Mouse (Mus musculus) kidney, postnatal 0 days (tissue): ENCODE data around the gene Epm2a. TPM values are rescaled to one million over a fixed set of nuclear protein-coding genes. Genes with fewer than 3 reads are reported as not detected.
A peak's percentile ranks its signal among the peaks of the same experiment; 100 is the strongest.

Experiments
- ATAC-seq: fragments of 200-750 bp; cut with Nextera tagmentation; replicated peaks from 2 replicates; pipeline ENCODE4 v1.8.0; 2017; ENCODE audit warnings: low read depth, moderate number of reproducible peaks, moderate TSS enrichment, moderate library complexity; ENCODE audit not compliant: low FRiP score
- DNase-seq: peaks from one replicate; pipeline ENCODE4 v3.0.0-alpha.2; 2016; ENCODE audit warnings: low spot score
- H3K27ac ChIP-seq: fragments of 300-500 bp; sonication (generic); 2 replicates; pipeline ENCODE4 v1.5.1; 2014; ENCODE audit warnings: mild to moderate bottlenecking
- H3K27me3 ChIP-seq: fragments of 300-500 bp; sonication (generic); 2 replicates; pipeline ENCODE4 v1.6.1; 2014; ENCODE audit warnings: low read length, mixed read lengths; ENCODE audit not compliant: insufficient read depth
- H3K36me3 ChIP-seq: fragments of 300-500 bp; sonication (generic); 2 replicates; pipeline ENCODE4 v1.6.1; 2014; ENCODE audit warnings: low read length, mixed read lengths; ENCODE audit not compliant: insufficient read depth
- H3K4me1 ChIP-seq: fragments of 300-500 bp; sonication (generic); replicated peaks from 2 replicates; pipeline ENCODE4 v1.6.1; 2014; ENCODE audit warnings: antibody characterized with exemption, low read length, mixed read lengths; ENCODE audit not compliant: insufficient read depth
- H3K4me2 ChIP-seq: fragments of 300-500 bp; sonication (generic); 2 replicates; pipeline ENCODE4 v1.6.1; 2014; ENCODE audit warnings: mild to moderate bottlenecking, low read length, moderate library complexity, mixed read lengths
- H3K4me3 ChIP-seq: fragments of 300-500 bp; sonication (generic); replicated peaks from 2 replicates; pipeline ENCODE4 v1.5.1; 2014; ENCODE audit warnings: low read depth, low read length
- H3K9ac ChIP-seq: fragments of 300-500 bp; sonication (generic); 2 replicates; pipeline ENCODE4 v1.6.1; 2014; ENCODE audit warnings: low read depth, low read length
- H3K9me3 ChIP-seq: fragments of 300-500 bp; sonication (generic); replicated peaks from 2 replicates; pipeline ENCODE4 v1.6.1; 2016; ENCODE audit warnings: low read length, inconsistent platforms, mixed read lengths
- CTCF ChIP-seq: IDR thresholded peaks from 2 replicates; pipeline ENCODE4 v1.5.1; 2016; ENCODE audit warnings: antibody characterized with exemption, low read depth, mild to moderate bottlenecking, moderate library complexity
- WGBS: fragments of 180-500 bp; shearing (Covaris S2); extraction: QIAGEN DNeasy Blood & Tissue Kit; methylation state at CpG from one replicate; pipeline ENCODE4 v1.1.7; 2014; 5-methylcytosine and 5-hydroxymethylcytosine counted together
- polyA plus RNA-seq: library from polyadenylated mRNA; unstranded; fragments of >200 nt; fragmentation: Nextera tagmentation; extraction: Ambion mirVana; gene quantifications from 2 replicates; pipeline ENCODE4 v1.2.1, GENCODE M21; 2015

Epm2a gene
- polyA plus RNA-seq, 1 experiment from 2014 or later = 0.87 TPM

- H3K9ac ChIP-seq = no peak overlapping the region
- no peak for DNase-seq
- H3K4me2 ChIP-seq = no peak overlapping the region
- H3K4me1 ChIP-seq = no peaks in the 10 kb centered on the region
- 86% methylated on average over 12 of the region's 12 CpGs for WGBS
- no peak overlapping the region for H3K27ac ChIP-seq
- no peaks in the 10 kb centered on the region for H3K36me3 ChIP-seq
- ATAC-seq = no peak
- no peak overlapping the region for H3K4me3 ChIP-seq
- TF ChIP-seq CTCF = no peak
- H3K9me3 ChIP-seq = no peaks in the 10 kb centered on the region
- H3K27me3 ChIP-seq = no peaks in the 10 kb centered on the region
These were observed 86.0 kb downstream of the Epm2a start for GRCm38 (mm10) chr10:11429059-11429812.

- no peak overlapping the region for H3K4me2 ChIP-seq
- H3K9ac ChIP-seq = no peak overlapping the region
- WGBS = 92% methylated on average over 1 of the region's 1 CpGs
- no peaks in the 10 kb centered on the region for H3K27me3 ChIP-seq
- no peak for ATAC-seq
- H3K4me1 ChIP-seq = no peaks in the 10 kb centered on the region
- H3K9me3 ChIP-seq = no peaks in the 10 kb centered on the region
- H3K4me3 ChIP-seq = no peak overlapping the region
- no peak for TF ChIP-seq CTCF
- no peak overlapping the region for H3K27ac ChIP-seq
- H3K36me3 ChIP-seq = no peaks in the 10 kb centered on the region
- no peak for DNase-seq
These were observed 93.8 kb downstream of the Epm2a start for GRCm38 (mm10) chr10:11436961-11437360.

- no peaks in the 10 kb centered on the region for H3K9me3 ChIP-seq
- H3K4me2 ChIP-seq = no peak overlapping the region
- no peaks in the 10 kb centered on the region for H3K36me3 ChIP-seq
- WGBS = 85% methylated on average over 10 of the region's 10 CpGs
- no peaks in the 10 kb centered on the region for H3K27me3 ChIP-seq
- H3K4me3 ChIP-seq = no peak overlapping the region
- H3K27ac ChIP-seq = no peak overlapping the region
- DNase-seq (no peak), ATAC-seq (no peak)
- no peak for TF ChIP-seq CTCF
- no peak overlapping the region for H3K9ac ChIP-seq
- no peaks in the 10 kb centered on the region for H3K4me1 ChIP-seq
These were observed 95.3 kb downstream of the Epm2a start for GRCm38 (mm10) chr10:11438461-11438860.

GRCm38 (mm10) chr10:11439342-11439741 is 96.1 kb downstream of the Epm2a start:
- Histone ChIP-seq H3K4me1 (no peaks in the 10 kb centered on the region), H3K27me3 (no peaks in the 10 kb centered on the region), H3K36me3 (no peaks in the 10 kb centered on the region), H3K4me3 (no peak overlapping the region), H3K27ac (no peak overlapping the region), H3K9me3 (no peaks in the 10 kb centered on the region), H3K9ac (no peak overlapping the region), H3K4me2 (no peak overlapping the region)
- no peak for TF ChIP-seq CTCF
- ATAC-seq (no peak), DNase-seq (no peak)
- 85% methylated on average over 6 of the region's 6 CpGs for WGBS

GRCm38 (mm10) chr10:11449556-11450305 is 106.5 kb downstream of the Epm2a start:
- no peaks in the 10 kb centered on the region for H3K4me1 ChIP-seq
- no peaks in the 10 kb centered on the region for H3K36me3 ChIP-seq
- H3K9ac ChIP-seq = no peak overlapping the region
- 22% methylated on average over 23 of the region's 23 CpGs for WGBS
- H3K9me3 ChIP-seq = no peaks in the 10 kb centered on the region
- TF ChIP-seq CTCF = peak; percentile 96
- no peak overlapping the region for H3K4me3 ChIP-seq
- DNase-seq (peak; percentile 89), ATAC-seq (peak; percentile 87)
- H3K4me2 ChIP-seq = peak overlapping the region; percentile 38
- no peaks in the 10 kb centered on the region for H3K27me3 ChIP-seq
- H3K27ac ChIP-seq = no peak overlapping the region

- TF ChIP-seq CTCF = no peak
- no peaks in the 10 kb centered on the region for H3K36me3 ChIP-seq
- no peak overlapping the region for H3K4me2 ChIP-seq
- no peak overlapping the region for H3K27ac ChIP-seq
- DNase-seq (no peak), ATAC-seq (no peak)
- no peak overlapping the region for H3K4me3 ChIP-seq
- no peaks in the 10 kb centered on the region for H3K4me1 ChIP-seq
- H3K9ac ChIP-seq = no peak overlapping the region
- H3K27me3 ChIP-seq = no peaks in the 10 kb centered on the region
- 84% methylated on average over 2 of the region's 2 CpGs for WGBS
- no peaks in the 10 kb centered on the region for H3K9me3 ChIP-seq
These were observed 109.3 kb downstream of the Epm2a start for GRCm38 (mm10) chr10:11452537-11452936.
